Mouse (Mus musculus): ENCODE results near the gene Ociad1.
A peak's percentile ranks its signal among the peaks of the same experiment; 100 is the strongest.

Ociad1 gene

DNA sequence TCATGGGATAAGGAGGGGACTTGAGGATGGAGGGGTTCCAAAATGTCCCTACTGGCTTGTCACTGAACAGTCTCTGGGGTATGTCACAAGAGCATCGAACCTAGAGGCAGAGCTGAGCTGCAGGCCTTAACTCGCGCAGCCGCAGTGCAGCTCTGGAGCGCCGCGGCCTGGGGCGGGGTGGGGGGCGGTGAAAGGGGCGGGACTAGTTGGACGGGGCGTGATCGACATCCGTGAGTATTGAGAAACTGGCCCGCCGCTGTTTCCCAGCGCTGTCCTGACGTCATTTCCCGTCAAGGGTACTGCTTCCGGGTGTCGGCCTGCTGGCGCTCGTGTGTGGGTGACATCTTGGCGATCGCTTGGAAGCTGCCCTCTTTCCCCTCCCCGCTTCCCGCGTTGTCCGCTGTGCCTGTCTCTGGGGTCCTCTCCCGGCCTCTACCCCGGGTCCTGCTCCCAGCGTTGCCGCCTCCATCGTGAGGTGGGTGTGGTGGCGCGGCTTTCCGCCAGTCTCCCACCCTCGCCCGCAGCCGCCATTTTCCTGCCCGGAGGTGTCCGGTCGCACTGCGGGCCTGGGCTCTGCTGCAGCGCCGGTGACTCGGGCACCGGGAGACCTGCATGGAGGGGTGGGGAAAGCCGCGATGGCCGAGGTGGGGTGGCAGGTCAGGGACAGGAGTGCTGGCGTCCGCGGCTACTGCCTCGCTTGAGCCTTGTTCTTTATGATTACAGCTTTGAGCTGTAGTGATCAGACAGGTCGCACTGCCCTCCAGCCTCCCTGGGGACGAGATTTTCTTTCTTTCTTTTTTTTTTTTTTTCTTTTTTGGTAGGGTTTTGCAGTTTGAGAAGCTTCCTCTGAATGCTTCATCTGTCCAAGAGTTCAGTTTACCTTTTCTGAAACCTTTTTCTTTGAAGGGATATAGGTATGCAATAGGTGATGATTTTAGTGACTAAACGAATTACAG is at the start of gene Ociad1:
Ociad1 (plus strand) TSS at position 283 of the 956 bp plus-strand sequence.
- DNase-seq (ENCODE audit: low spot score in 2 of 2): peak; percentile 91 to 94

DNA sequence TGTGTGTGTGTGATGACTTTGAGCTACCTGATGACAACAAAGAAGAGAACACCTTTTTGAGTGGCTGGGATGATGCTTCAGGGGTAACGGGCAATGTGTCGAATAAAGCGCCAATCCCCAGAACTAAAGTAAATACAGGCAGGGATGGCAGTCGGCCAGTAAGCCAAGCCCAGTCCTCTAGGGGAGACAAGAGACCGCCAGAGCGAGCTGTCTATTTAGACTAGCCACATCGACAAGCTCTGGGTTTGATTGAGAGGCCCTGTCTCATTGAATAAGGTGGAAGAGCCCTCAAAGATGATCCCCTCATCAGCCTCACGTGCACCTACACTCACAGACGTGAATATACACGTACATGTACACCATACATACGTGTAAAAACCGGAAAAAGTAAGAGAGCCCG is 48.2 kb upstream of the Ociad1 start:
- no peak for DNase-seq (ENCODE audit: low spot score in 2 of 2)

DNA sequence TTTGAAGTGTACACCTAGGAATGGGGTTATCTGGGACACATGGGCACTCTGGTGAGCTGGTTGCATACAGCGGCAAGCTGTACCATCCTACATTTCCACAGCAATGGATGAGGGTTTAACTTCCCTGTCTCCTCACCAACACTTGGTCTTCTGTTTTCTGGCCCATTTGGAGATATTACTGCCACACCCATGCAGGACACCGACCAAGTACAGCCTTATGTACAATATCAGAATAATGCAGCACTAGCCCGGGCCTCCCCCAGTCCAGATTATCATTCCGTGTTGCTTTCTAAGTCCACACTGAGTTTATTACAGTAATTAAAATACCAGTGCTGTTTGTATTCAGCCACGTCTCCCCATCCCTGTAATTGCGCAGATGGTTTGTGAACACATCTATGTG is 46.2 kb upstream of the Ociad1 start:
- DNase-seq (ENCODE audit: low spot score in 2 of 2): no peak

DNA sequence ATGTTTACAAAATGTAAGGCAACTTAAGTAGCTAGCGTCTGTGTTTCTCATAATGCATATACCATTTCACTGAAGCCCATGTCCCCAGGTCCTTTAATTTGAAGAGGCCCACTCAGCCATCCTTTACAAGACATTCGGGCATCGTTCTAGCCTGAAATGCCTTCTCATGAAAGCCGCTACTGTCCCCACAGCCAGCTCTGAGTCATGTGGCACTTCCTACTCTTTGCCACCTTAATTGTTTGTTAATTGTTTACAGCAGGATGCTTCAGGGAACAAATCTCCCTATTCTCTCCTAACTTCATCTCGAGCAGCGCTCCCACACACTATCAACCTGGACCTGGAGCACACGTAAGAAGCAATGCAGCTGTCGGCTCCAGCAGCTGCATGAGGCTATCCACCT is 44.4 kb upstream of the Ociad1 start:
- no peak for DNase-seq (ENCODE audit: low spot score in 2 of 2)

DNA sequence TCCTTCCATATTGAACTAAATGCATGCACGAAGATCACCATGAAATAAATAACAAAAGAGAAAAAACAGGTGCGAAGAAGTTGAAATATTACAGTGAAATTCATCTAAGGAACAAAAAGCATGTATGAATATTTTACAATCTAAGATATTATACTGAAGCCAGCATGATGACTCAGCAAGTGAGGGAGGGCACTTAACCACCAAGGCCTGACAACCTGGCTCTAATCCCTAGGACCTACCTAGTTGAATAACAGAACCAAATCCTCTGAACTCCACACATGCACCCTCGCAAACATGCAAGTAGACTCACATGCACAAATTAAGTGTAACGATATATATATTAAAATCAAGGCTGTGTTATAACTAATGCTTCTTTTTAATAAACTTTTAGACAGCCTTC is 43.2 kb upstream of the Ociad1 start:
- no peak for DNase-seq (ENCODE audit: low spot score in 2 of 2)

DNA sequence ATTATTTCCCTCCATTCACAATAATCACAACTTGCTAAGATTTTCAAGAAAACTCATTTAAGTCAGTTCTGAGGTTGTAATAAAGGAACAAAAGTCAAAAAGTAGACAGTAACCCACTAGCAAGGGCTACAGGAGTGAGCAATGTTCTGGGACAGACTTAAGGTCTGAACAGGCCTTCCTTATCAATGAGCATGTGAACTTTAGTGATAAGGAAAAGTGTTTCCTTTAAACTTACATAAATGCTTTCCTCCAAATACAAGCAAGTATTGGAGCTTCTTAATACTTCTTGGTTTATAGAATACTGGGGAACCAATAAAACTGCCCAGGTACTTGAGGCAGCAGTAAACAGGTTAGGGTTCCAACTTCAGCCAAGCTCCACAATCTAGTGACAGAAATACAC is 39.8 kb upstream of the Ociad1 start:
- DNase-seq (ENCODE audit: low spot score in 2 of 2): no peak

DNA sequence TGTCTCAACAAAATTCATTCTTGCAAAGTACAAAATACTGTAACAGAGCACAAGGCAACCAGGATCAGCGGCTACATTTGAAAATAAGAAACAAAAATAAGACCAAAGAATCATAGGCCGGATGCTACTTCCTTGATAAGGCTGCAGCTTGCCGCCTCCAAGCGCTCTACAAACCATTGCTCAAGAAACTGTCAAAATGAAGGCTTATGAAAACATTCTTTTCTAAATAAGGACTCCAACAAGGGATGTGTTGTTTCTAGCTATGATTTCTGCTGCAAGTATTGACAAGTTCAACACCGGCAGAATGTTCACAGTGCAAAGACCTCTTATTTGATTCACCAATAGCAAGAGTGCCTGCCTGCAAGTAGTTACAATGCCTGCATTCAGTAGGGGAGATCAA is 37.9 kb upstream of the Ociad1 start:
- no peak for DNase-seq (ENCODE audit: low spot score in 2 of 2)

DNA sequence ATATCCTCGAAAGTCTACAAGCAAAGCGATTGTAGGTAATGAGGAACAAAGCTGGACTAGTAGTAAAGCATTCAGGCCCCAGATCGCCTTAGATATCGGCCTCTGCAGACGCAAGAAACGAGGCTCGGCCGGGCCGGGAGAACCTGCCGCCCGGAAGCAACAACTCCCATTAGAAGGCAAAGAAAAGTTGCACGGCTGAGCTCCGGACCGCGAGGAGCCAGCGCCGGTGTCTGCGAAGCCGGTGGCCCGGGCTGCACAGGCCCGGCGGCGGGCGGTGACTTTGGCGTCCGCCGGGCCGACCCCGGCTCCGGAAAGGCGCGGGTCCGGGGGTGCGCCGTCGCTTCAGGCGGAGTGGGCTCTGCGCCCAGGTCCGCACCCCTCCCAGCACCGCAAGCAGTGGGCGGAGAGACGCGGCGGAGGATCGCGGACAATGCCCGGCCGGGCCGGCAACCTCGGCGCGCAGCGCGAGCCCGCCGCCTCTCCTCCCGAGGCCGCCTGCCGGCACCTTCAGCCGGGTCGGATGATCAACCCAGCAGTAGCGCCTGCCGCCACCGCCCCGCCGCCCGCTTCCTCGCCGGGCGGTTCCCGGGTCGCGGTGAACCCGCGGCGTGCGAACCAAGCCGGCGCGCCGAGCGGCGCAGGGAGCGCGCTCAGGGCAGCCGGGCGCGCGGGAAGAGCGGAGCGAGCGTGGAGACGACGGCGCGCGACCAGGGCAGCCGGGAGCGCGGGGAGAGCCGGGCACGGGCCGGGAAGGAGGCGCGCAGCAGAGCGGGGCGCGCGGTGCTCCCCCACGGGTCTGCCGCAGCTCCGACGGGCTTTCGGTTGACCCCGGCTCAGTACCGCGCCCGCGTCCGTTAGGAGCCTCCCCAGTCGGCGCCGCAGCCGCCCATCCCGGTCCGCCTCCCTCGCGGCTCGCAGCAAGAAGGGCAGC is 37.0 kb upstream of the Ociad1 start:
- peak; percentile 25 to 69 for DNase-seq (ENCODE audit: low spot score in 2 of 2)

DNA sequence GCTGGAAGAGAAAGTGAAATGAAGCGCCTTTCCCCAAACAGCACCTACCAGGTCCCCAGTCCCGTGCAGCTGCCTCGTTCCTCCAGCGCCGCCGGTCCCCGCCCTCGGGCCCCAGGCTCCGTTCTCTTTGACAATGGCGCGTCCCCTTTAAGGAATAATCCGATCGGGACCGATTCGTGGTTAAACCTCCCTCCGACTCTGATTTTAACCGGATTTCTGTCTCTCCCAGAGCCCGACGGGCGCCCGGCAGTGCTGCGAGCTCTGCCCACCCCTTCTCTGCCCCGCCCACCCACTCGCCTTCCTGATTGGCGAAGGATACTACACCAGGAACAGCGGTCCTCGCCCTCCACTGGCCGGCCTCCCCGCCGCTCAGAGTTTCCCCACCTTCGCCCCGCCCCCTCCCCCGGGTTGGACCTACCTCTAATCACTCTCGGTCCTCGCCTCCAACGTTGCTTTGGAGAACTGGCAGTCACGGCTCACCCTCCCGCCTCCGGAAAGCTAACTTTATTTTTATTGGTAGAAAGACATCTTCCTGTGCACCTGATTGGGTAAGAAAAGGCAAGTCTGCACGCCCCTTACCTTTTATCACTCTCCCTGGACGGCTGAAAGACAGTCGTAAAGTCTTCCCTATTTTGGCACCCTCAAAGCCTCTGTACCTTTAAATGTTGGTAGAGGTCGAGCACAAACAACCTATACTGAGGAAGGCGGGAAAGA is 36.1 kb upstream of the Ociad1 start, which contains the start of gene Fryl:
Fryl (minus strand) TSS at position 268 of the 714 bp plus-strand sequence.
- peak; percentile 91 to 96 for DNase-seq (ENCODE audit: low spot score in 2 of 2)

DNA sequence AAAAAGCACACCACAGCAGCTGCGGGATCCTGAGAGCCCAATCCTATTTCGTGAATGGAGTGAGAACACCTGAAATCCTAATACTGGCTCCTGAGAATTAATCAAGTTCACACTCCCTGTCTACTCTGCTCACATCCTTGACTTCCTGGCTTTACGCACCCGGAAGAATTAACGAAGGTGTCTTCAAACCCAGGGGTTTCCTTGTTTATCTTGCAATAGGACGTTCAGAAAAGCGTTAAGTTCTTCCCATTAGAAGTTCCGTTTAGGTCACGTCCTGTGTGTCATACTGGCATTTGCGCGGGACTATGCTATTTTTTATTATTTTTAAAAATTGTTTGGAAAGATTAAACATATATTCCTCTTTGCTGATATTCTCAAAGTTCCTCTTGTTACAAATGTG is 35.5 kb upstream of the Ociad1 start:
- DNase-seq (ENCODE audit: low spot score in 2 of 2): no peak

DNA sequence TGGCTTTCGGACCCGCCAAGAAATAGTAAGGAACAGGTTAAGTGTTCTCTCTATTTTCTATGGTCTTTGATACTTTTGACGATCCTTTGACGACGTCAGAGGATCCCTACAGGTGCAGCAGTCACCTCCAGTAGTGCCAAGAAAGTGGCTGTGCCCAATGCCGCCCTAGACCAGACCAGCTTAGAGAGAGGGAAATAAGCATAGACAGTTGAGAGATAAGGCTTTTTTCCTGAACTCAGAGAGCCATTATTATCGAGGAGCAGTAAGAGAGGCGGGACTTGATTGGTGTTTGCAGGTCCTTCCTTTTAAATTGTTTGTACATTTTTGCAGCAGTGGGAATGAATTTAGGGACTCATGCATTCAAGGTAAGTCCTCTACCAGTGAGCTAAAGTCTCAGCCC is 34.9 kb upstream of the Ociad1 start:
- no peak for DNase-seq (ENCODE audit: low spot score in 2 of 2)

DNA sequence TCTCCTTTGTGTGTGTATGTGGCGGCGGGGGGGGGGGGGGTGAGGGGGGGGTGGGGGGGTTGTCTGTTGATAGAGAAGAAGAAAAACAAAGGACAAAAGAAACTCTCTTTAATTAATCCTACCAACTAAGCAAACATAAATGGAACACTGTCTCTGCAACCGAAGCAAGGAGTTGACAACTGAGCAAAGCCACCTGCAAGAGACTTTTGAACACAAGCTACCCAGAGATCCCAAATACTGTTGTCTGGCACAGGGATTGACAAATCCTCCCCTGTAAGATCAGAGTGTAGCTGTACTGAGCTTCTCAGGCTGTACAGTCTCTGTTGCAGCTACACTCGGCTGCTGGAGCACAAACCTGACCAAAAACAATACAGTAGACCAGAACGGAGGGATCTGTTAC is 28.5 kb upstream of the Ociad1 start:
- DNase-seq (ENCODE audit: low spot score in 2 of 2): no peak

DNA sequence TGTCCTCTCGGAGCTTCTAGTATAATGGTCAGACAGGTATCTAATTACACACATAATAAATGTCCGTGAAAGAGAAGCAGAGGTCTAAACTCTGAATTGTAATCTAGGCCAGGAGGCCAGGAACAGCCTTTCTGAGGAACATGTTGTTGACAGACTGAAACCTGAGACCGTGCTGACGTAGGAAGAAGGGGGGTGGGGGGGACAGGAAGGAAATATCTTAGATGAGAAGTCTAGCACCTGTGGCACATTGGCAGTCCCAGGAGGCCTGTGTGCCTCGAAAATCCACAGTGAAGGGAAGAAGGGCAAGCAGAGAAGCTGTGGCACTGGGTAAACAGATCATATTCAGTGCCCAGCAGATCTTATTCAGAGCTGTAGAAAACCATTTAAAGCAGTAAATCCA is 27.1 kb upstream of the Ociad1 start:
- DNase-seq (ENCODE audit: low spot score in 2 of 2): no peak

DNA sequence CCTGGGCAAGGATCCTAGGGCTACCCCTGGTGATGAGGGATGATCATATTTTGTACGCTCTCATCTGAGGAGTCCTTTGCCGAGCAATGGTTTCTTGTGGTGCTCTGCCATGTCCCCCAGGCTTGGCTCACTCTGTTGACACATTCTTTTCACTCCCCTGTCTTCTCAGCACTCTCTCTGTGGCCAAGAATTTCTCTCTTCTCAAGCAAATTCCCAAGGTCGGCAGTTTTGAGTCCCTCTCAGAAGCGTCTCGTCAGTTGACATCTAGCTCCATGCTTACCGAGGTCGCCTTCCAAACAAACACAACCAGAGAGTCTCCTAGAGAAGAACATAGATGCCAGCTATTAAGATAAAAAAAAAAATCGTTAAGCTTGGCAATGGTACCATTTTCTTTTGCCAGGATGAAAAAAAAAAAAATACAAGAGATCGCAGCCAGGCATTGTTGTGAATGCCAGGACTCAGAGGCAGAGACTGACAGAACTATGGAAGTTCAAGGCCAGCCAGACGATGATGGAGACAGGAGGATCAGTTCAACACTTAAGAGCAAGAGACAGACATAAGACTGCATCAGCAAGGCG is 23.9 kb upstream of the Ociad1 start:
- DNase-seq (ENCODE audit: low spot score in 2 of 2): no peak

DNA sequence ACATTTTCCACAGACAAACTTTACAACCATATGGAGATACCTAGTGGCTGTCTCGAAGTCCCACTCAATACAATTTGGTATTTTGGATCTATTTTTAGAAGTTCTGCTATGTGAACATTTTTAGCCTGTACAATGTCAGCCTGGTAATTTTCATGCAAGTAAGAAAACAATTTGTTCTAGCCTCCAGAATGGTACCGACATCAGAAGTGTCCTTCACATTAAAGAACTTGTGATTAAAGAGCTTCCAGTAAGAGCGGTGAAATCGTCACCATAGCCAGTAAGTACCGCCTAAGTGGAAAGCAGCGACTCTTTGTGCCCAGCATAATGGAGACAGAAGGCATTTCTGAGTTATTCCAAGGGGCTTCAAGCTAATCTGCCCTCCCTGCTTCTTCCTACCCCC is 22.0 kb upstream of the Ociad1 start:
- DNase-seq (ENCODE audit: low spot score in 2 of 2): no peak

DNA sequence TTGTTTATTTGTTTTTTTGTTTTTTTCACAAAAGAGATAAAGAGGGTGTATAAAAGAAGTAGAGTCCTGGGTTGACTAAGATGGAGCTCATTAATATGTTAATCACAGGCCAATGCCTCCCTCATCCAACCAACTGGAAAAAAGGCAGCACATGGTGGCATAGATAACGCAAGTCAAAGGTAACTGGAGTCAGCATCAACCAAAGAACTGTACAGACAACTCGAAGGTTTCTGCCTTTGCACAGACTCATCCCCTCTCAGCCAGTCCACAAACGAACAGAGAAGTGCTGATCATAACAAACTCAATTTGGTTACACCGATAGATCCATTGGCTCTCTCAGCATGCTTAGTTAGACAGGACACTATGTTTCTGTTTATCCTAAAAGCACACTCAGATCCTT is 19.4 kb upstream of the Ociad1 start:
- no peak for DNase-seq (ENCODE audit: low spot score in 2 of 2)

DNA sequence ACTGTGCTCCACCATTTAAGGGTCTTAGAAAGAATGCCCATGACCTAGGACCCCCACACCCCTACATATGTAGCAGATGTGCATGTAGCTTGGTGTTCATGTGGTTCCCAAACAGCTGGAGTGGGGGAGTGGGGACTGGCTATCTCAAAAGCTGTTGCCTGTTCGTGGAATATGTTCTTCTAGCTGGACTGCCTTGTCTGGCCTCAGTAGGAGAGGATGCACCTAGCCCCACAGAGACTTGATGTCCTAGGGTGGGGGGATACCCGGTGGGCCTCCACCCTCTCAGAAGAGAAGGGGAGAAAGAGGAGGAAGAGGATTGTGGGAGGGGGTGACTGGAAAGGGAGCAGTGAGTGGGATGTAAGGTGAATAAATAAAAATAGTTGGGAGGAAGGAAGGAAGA is 17.6 kb upstream of the Ociad1 start:
- DNase-seq (ENCODE audit: low spot score in 2 of 2): no peak

DNA sequence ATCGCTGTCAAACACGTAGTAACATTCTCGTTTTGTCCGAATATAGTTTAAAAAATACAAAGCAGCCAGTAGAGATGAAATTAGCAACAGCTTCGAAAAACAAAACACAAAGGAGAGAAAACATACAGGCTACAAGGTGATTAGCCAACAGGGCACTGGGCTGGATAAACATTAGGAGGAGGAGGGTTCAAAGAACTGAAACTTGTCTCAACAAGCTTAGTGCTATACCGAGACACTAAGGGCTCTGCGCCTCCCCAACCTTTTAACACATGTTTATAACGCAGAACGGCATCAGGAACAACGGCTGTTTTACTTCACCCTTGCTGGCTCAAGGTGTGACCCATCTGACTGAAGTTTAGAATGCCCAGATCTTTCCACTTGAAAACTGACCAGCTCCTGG is 13.4 kb upstream of the Ociad1 start:
- DNase-seq (ENCODE audit: low spot score in 2 of 2): no peak

DNA sequence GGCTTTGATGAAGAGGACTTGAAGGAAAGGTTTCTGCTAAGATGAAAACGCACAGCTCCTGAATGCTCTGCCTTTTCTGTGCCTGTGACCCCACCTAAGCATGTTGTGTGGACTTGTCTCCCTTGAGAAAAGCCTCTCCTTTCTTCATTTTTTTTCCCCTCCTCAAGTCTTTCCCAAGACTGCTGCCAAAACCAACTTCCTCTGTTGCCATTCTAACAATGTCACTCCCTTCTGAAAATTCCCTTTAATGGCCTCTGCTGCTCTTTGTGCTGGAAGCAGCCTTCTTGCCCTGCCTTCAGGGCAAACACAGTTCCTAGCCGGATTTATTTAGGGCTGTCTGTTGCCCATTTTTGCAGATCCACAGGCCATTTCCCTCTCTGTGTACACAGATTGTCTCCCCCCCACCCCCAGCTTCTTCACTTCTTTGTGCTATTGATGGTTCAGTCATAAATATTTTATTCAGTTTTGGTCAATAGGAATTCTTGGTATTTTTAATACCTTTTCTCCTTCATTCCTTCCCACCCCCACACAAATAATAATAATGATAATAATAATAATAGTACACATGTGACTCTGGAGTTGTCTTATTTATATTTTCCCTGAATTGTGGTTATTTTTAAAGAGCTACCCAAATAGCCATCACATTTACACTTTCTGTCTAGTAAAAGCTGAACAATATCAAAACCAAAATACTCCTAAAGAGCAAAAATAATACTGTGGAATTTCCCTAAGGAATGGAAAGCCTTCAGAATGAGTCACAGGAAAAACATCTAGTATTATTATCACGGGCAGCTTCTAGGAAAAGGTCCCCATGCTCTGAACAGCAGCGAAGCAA is 12.6 kb upstream of the Ociad1 start:
- no peak for DNase-seq (ENCODE audit: low spot score in 2 of 2)

DNA sequence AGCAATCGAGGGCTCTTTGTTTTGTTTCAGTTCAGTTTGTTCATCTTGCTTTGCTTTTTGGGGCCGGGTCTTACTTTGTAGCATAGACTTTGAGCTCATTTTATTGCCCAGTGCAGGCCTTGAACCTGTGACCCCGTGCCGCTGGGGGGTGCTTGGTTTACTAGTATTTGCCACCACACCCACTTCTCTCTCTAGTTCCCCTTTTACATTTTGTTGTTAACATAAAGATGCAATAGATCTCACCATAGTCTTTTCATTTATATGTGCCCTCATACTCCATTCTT is 12.1 kb upstream of the Ociad1 start:
- DNase-seq (ENCODE audit: low spot score in 2 of 2): no peak

DNA sequence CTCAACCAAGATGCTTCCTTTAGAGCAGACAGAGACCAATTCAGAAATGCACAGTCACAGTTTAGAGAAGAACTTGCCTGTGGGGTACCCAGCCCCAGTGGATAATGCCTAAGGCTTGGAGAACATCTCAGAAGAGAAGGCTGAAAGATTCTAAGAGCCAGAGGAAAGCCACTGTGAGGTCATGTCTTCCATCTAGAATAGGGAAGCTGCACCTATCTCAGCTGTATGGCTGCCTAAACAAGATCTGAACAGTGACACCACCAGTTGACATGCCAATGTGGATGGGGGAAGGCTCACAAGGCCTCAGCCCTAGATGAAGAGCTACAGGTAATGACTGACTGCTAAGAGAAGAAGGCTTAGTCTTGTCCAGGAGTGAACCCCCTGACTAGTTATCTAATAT is 8.5 kb upstream of the Ociad1 start:
- no peak for DNase-seq (ENCODE audit: low spot score in 2 of 2)
